Mouse (Mus musculus): ENCODE measurements around the gene Otud4.

GRCm38 (mm10) chr8:79626213-79626612 lies 13.2 kb upstream of the Otud4 start:
- TF ChIP-seq CTCF (conservative IDR thresholded peaks at IDR 0.05; ENCODE audit: insufficient read depth, insufficient read length, low read depth, low read length) = no peak
- no peak for TF ChIP-seq POLR2A (IDR thresholded peaks at IDR 0.05; ENCODE audit: low read depth, low read length)

Data from kidney, adult 2 months (tissue).